Mouse (Mus musculus) olfactory bulb, adult 2 months (tissue): ENCODE data around the gene Sphk1.

Experiments used
- CTCF ChIP-seq: fragments of 200-500 bp; IDR thresholded peaks from 2 replicates; pipeline ENCODE4 v1.5.1; 2012; ENCODE audit warnings: low read depth, mild to moderate bottlenecking, low read length, moderate library complexity; ENCODE audit not compliant: insufficient read depth
- POLR2A ChIP-seq: fragments of 200-500 bp; IDR thresholded peaks from 2 replicates; pipeline ENCODE4 v1.6.1; 2012; ENCODE audit warnings: mild to moderate bottlenecking, low read depth, low read length, moderate library complexity; ENCODE audit not compliant: insufficient read depth

- TF ChIP-seq CTCF (no peak), POLR2A (no peak)
These were observed 16.8 kb downstream of the Sphk1 start for GRCm38 (mm10) chr11:116547296-116548060.
